Mouse (Mus musculus): Measurements from ENCODE around the gene Sept12.

- TF ChIP-seq CTCF (IDR thresholded peaks at IDR 0.05; ENCODE audit: low read depth) (no peak), EP300 (IDR thresholded peaks at IDR 0.05; ENCODE audit: low read depth) (no peak)
These were observed 41.0 kb downstream of the Sept12 start for GRCm38 (mm10) chr16:4956609-4957008.
